Mouse (Mus musculus) cerebellum, adult 9-11 months (tissue): ENCODE data around the gene Stat2.
A peak's percentile ranks its signal among the peaks of the same experiment; 100 is the strongest.
"Not testable (repeated sequence)": the region's sequence is repeated elsewhere in the genome, so short reads cannot be mapped to it uniquely, and the experiment has no call there.

Source experiments
- DNase-seq: peaks from one replicate; pipeline ENCODE4 v3.0.0; 2022

The Stat2 gene

GRCm38 (mm10) chr10:128259946-128260345 lies 10.4 kb upstream of the Stat2 start:
- no peak for DNase-seq

- not testable (repeated sequence) for DNase-seq
Measured at GRCm38 (mm10) chr10:128260376-128260775, 10.0 kb upstream of the Stat2 start.

- no peak for DNase-seq
Measured at GRCm38 (mm10) chr10:128262300-128262699, 8.1 kb upstream of the Stat2 start.

- no peak for DNase-seq
Measured at GRCm38 (mm10) chr10:128263393-128264310, 6.7 kb upstream of the Stat2 start.

- no peak for DNase-seq
Measured at GRCm38 (mm10) chr10:128268371-128268770, 2.0 kb upstream of the Stat2 start, which contains the start of gene Apof. Gene Apof, plus strand, starts transcription at chr10:128268671.

GRCm38 (mm10) chr10:128269206-128269910 lies 1.0 kb upstream of the Stat2 start:
- DNase-seq, result no peak

- DNase-seq, result no peak
Measured at GRCm38 (mm10) chr10:128270866-128271265, 507 bp downstream of the Stat2 start.

- DNase-seq, result no peak
Measured at GRCm38 (mm10) chr10:128271883-128272282, 1.5 kb downstream of the Stat2 start.

GRCm38 (mm10) chr10:128272819-128273439 lies 2.6 kb downstream of the Stat2 start:
- peak; percentile 30 for DNase-seq

- DNase-seq, result not testable (repeated sequence)
Measured at GRCm38 (mm10) chr10:128275374-128275773, 5.0 kb downstream of the Stat2 start.

GRCm38 (mm10) chr10:128278158-128278557 lies 7.8 kb downstream of the Stat2 start:
- peak; percentile 16 for DNase-seq

GRCm38 (mm10) chr10:128280943-128281342 lies 10.6 kb downstream of the Stat2 start:
- DNase-seq, result peak; percentile 28

- DNase-seq, result peak; percentile 59
Measured at GRCm38 (mm10) chr10:128281682-128282081, 11.3 kb downstream of the Stat2 start.

GRCm38 (mm10) chr10:128282886-128283450 lies 12.6 kb downstream of the Stat2 start:
- DNase-seq, result no peak

- peak; percentile 99 for DNase-seq
Measured at GRCm38 (mm10) chr10:128283604-128284579, 13.5 kb downstream of the Stat2 start.

GRCm38 (mm10) chr10:128290594-128290993 lies 20.2 kb downstream of the Stat2 start:
- DNase-seq, result peak; percentile 63

- no peak for DNase-seq
Measured at GRCm38 (mm10) chr10:128296370-128297090, 26.2 kb downstream of the Stat2 start.

- peak; percentile 74 for DNase-seq
Measured at GRCm38 (mm10) chr10:128297221-128297620, 26.9 kb downstream of the Stat2 start.

- peak; percentile 79 for DNase-seq
Measured at GRCm38 (mm10) chr10:128297622-128298021, 27.3 kb downstream of the Stat2 start.

- DNase-seq, result no peak
Measured at GRCm38 (mm10) chr10:128298243-128298642, 27.9 kb downstream of the Stat2 start.

- DNase-seq, result no peak
Measured at GRCm38 (mm10) chr10:128298702-128299171, 28.4 kb downstream of the Stat2 start, which contains the start of gene Il23a. Gene Il23a, minus strand, starts transcription at chr10:128298752.
